Mouse (Mus musculus): ENCODE results near the gene Ugt1a6a.

GRCm38 (mm10) chr1:88212341-88213045, 77.9 kb downstream of the Ugt1a6a start:
- TF ChIP-seq POLR2A (IDR thresholded peaks at IDR 0.05; ENCODE audit: low read depth, low read length) (no peak), CTCF (IDR thresholded peaks at IDR 0.05; ENCODE audit: borderline replicate concordance, insufficient read depth, low read length) (no peak)
